Mouse (Mus musculus): ENCODE results near the gene Hist2h2ac. TPM values are rescaled to one million over a fixed set of nuclear protein-coding genes. Genes with fewer than 3 reads are reported as not detected.
A peak's percentile ranks its signal among the peaks of the same experiment; 100 is the strongest.
"Not testable (repeated sequence)": the region's sequence is repeated elsewhere in the genome, so short reads cannot be mapped to it uniquely, and the experiment has no call there.

Gene Hist2h2ac
- total and polyA plus RNA-seq, 3 experiments: 2.6 to 928 (median 45.7) TPM

GRCm38 (mm10) chr3:96175251-96175650 lies 45.4 kb downstream of the Hist2h2ac start:
- Histone ChIP-seq H3K4me1 (ENCODE audit: insufficient read depth, low read depth, low read length) (peaks cover 44% of the 10 kb centered on the region), H3K27me3 (ENCODE audit: insufficient read depth, low read length) (no peaks in the 10 kb centered on the region), H3K36me3 (replicated peaks) (peaks cover 62% of the 10 kb centered on the region), H3K9me3 (replicated peaks) (no peaks in the 10 kb centered on the region), H3K4me3 (ENCODE audit: low read depth, low read length) (no peak overlapping the region; the same call in 1 of the 2 replicates)
- DNase-seq (ENCODE audit: low spot score) (no peak), ATAC-seq (ENCODE audit: extremely low read depth, insufficient number of reproducible peaks, low FRiP score, poor library complexity, severe bottlenecking) (no peak)
- no peak for TF ChIP-seq GATA1 (IDR thresholded peaks at IDR 0.05; ENCODE audit: borderline replicate concordance, low read length)
- TF ChIP-seq TAL1 (conservative IDR thresholded peaks at IDR 0.05; ENCODE audit: low read depth, low read length): no peak
- TF ChIP-seq CTCF (IDR thresholded peaks at IDR 0.05; ENCODE audit: low read depth, low read length): no peak
- TF ChIP-seq POLR2AphosphoS5 (IDR thresholded peaks at IDR 0.05; ENCODE audit: insufficient replicate concordance, low read depth, low read length): no peak
- TF ChIP-seq GATA2 (IDR thresholded peaks at IDR 0.05; ENCODE audit: borderline replicate concordance, low read depth, low read length): no peak

- not testable (repeated sequence) for DNase-seq (ENCODE audit: low spot score); ATAC-seq (ENCODE audit: extremely low read depth, insufficient number of reproducible peaks, low FRiP score, poor library complexity, severe bottlenecking); H3K9me3 ChIP-seq (replicated peaks); H3K27me3 ChIP-seq (ENCODE audit: insufficient read depth, low read length)
- peaks cover 67% of the 10 kb centered on the region for H3K36me3 ChIP-seq (replicated peaks)
- H3K4me1 ChIP-seq (ENCODE audit: insufficient read depth, low read depth, low read length): peaks cover 51% of the 10 kb centered on the region
- H3K4me3 ChIP-seq (ENCODE audit: low read depth, low read length): peak overlapping the region; percentile 71
Observed at GRCm38 (mm10) chr3:96174042-96174441, 46.6 kb downstream of the Hist2h2ac start.

- TF ChIP-seq TAL1 (conservative IDR thresholded peaks at IDR 0.05; ENCODE audit: low read depth, low read length) (no peak), GATA2 (IDR thresholded peaks at IDR 0.05; ENCODE audit: borderline replicate concordance, low read depth, low read length) (no peak), POLR2AphosphoS5 (IDR thresholded peaks at IDR 0.05; ENCODE audit: insufficient replicate concordance, low read depth, low read length) (no peak), GATA1 (IDR thresholded peaks at IDR 0.05; ENCODE audit: borderline replicate concordance, low read length) (no peak), CTCF (IDR thresholded peaks at IDR 0.05; ENCODE audit: low read depth, low read length) (no peak)
Observed at GRCm38 (mm10) chr3:96173185-96173584, 47.5 kb downstream of the Hist2h2ac start.

GRCm38 (mm10) chr3:96172197-96173178 lies 48.2 kb downstream of the Hist2h2ac start, which contains the start of gene Sf3b4:
TSS of gene Sf3b4 (plus strand) at chr3:96172332.
- H3K9me3 ChIP-seq (replicated peaks): no peaks in the 10 kb centered on the region
- H3K4me1 ChIP-seq (ENCODE audit: insufficient read depth, low read depth, low read length): peaks cover 54% of the 10 kb centered on the region
- DNase-seq (ENCODE audit: low spot score) (peak; percentile 78), ATAC-seq (ENCODE audit: extremely low read depth, insufficient number of reproducible peaks, low FRiP score, poor library complexity, severe bottlenecking) (peak; percentile 74)
- H3K27me3 ChIP-seq (ENCODE audit: insufficient read depth, low read length): no peaks in the 10 kb centered on the region
- TF ChIP-seq GATA2 (IDR thresholded peaks at IDR 0.05; ENCODE audit: borderline replicate concordance, low read depth, low read length) (no peak), POLR2AphosphoS5 (IDR thresholded peaks at IDR 0.05; ENCODE audit: insufficient replicate concordance, low read depth, low read length) (no peak), CTCF (IDR thresholded peaks at IDR 0.05; ENCODE audit: low read depth, low read length) (no peak), GATA1 (IDR thresholded peaks at IDR 0.05; ENCODE audit: borderline replicate concordance, low read length) (no peak), TAL1 (conservative IDR thresholded peaks at IDR 0.05; ENCODE audit: low read depth, low read length) (no peak)
- peaks cover 64% of the 10 kb centered on the region for H3K36me3 ChIP-seq (replicated peaks)
- H3K4me3 ChIP-seq (ENCODE audit: low read depth, low read length): peak within 1 kb of the TSS; percentile 94

More at GRCm38 (mm10) chr3:96173185-96173584, 47.5 kb downstream of the Hist2h2ac start:
- DNase-seq (ENCODE audit: low spot score): no peak
- Histone ChIP-seq H3K4me1 (ENCODE audit: insufficient read depth, low read depth, low read length) (peaks cover 54% of the 10 kb centered on the region), H3K27me3 (ENCODE audit: insufficient read depth, low read length) (no peaks in the 10 kb centered on the region), H3K4me3 (ENCODE audit: low read depth, low read length) (peak overlapping the region; percentile 94), H3K9me3 (replicated peaks) (no peaks in the 10 kb centered on the region), H3K36me3 (replicated peaks) (peaks cover 67% of the 10 kb centered on the region)
- no peak for ATAC-seq (ENCODE audit: extremely low read depth, insufficient number of reproducible peaks, low FRiP score, poor library complexity, severe bottlenecking)

- H3K4me3 ChIP-seq (ENCODE audit: low read depth, low read length): peak overlapping the region; percentile 94
- H3K9me3 ChIP-seq (replicated peaks): no peaks in the 10 kb centered on the region
- ATAC-seq (ENCODE audit: extremely low read depth, insufficient number of reproducible peaks, low FRiP score, poor library complexity, severe bottlenecking) (no peak; the same call in 1 of the 2 replicates), DNase-seq (ENCODE audit: low spot score) (no peak)
- no peak for TF ChIP-seq GATA1 (IDR thresholded peaks at IDR 0.05; ENCODE audit: borderline replicate concordance, low read length)
- no peak for TF ChIP-seq TAL1 (conservative IDR thresholded peaks at IDR 0.05; ENCODE audit: low read depth, low read length)
- TF ChIP-seq CTCF (IDR thresholded peaks at IDR 0.05; ENCODE audit: low read depth, low read length): no peak
- TF ChIP-seq GATA2 (IDR thresholded peaks at IDR 0.05; ENCODE audit: borderline replicate concordance, low read depth, low read length): no peak
- no peak for TF ChIP-seq POLR2AphosphoS5 (IDR thresholded peaks at IDR 0.05; ENCODE audit: insufficient replicate concordance, low read depth, low read length)
- H3K27me3 ChIP-seq (ENCODE audit: insufficient read depth, low read length): no peaks in the 10 kb centered on the region
- peaks cover 59% of the 10 kb centered on the region for H3K36me3 ChIP-seq (replicated peaks)
- peaks cover 53% of the 10 kb centered on the region for H3K4me1 ChIP-seq (ENCODE audit: insufficient read depth, low read depth, low read length)
Observed at GRCm38 (mm10) chr3:96171583-96172196, 49.0 kb downstream of the Hist2h2ac start.

- DNase-seq (ENCODE audit: low spot score): no peak
- Histone ChIP-seq H3K9me3 (replicated peaks) (no peaks in the 10 kb centered on the region), H3K27me3 (ENCODE audit: insufficient read depth, low read length) (no peaks in the 10 kb centered on the region), H3K4me3 (ENCODE audit: low read depth, low read length) (peak overlapping the region; percentile 94), H3K4me1 (ENCODE audit: insufficient read depth, low read depth, low read length) (peaks cover 47% of the 10 kb centered on the region), H3K36me3 (replicated peaks) (peaks cover 53% of the 10 kb centered on the region)
- no peak for ATAC-seq (ENCODE audit: extremely low read depth, insufficient number of reproducible peaks, low FRiP score, poor library complexity, severe bottlenecking)
- TF ChIP-seq GATA1 (IDR thresholded peaks at IDR 0.05; ENCODE audit: borderline replicate concordance, low read length): no peak
- TF ChIP-seq TAL1 (conservative IDR thresholded peaks at IDR 0.05; ENCODE audit: low read depth, low read length): no peak
- TF ChIP-seq POLR2AphosphoS5 (IDR thresholded peaks at IDR 0.05; ENCODE audit: insufficient replicate concordance, low read depth, low read length): no peak
- no peak for TF ChIP-seq CTCF (IDR thresholded peaks at IDR 0.05; ENCODE audit: low read depth, low read length)
- no peak for TF ChIP-seq GATA2 (IDR thresholded peaks at IDR 0.05; ENCODE audit: borderline replicate concordance, low read depth, low read length)
Observed at GRCm38 (mm10) chr3:96170976-96171545, 49.6 kb downstream of the Hist2h2ac start.

Other genes with a start within 250 kb of the Hist2h2ac start
- gene Plekho1, start 224.9 kb downstream of the Hist2h2ac start, total RNA-seq (2014; fragmentation: Nextera tagmentation): 9.7 and 23.3 TPM in 2 replicates
- 4.2 and 5.7 TPM in 2 replicates for gene Plekho1, start 224.9 kb downstream of the Hist2h2ac start, total RNA-seq (2017)
- gene Plekho1, start 224.9 kb downstream of the Hist2h2ac start, polyA plus RNA-seq (2012): 10.9 and 14.1 TPM in 2 replicates
- 19.8 and 28.7 TPM in 2 replicates for gene Vps45, start 162.4 kb downstream of the Hist2h2ac start, total RNA-seq (2014; fragmentation: Nextera tagmentation)
- gene Vps45, start 162.4 kb downstream of the Hist2h2ac start, total RNA-seq (2017): 16.1 and 21.4 TPM in 2 replicates
- 6.1 and 6.7 TPM in 2 replicates for gene Vps45, start 162.4 kb downstream of the Hist2h2ac start, polyA plus RNA-seq (2012)
- 10.1 and 17.4 TPM in 2 replicates for gene Otud7b, start 116.4 kb downstream of the Hist2h2ac start, total RNA-seq (2014; fragmentation: Nextera tagmentation)
- 21.7 and 22.1 TPM in 2 replicates for gene Otud7b, start 116.4 kb downstream of the Hist2h2ac start, total RNA-seq (2017)
- 11.3 and 11.8 TPM in 2 replicates for gene Otud7b, start 116.4 kb downstream of the Hist2h2ac start, polyA plus RNA-seq (2012)
- gene Mtmr11, start 58.9 kb downstream of the Hist2h2ac start, total RNA-seq (2014; fragmentation: Nextera tagmentation): 5.7 TPM in 1 of 2 replicates, not detected in the other
- 2.7 and 3.5 TPM in 2 replicates for gene Mtmr11, start 58.9 kb downstream of the Hist2h2ac start, total RNA-seq (2017)
- gene Mtmr11, start 58.9 kb downstream of the Hist2h2ac start, polyA plus RNA-seq (2012): not detected in 2 replicates
- 138 and 179 TPM in 2 replicates for gene Sf3b4, start 48.5 kb downstream of the Hist2h2ac start, total RNA-seq (2014; fragmentation: Nextera tagmentation)
- gene Sf3b4, start 48.5 kb downstream of the Hist2h2ac start, total RNA-seq (2017): 24.8 and 29.3 TPM in 2 replicates
- 724 and 955 TPM in 2 replicates for gene Sf3b4, start 48.5 kb downstream of the Hist2h2ac start, polyA plus RNA-seq (2012)
- gene Sv2a, start 39.7 kb downstream of the Hist2h2ac start, total RNA-seq (2014; fragmentation: Nextera tagmentation): 0.45 TPM in 1 of 2 replicates, not detected in the other
- 0.11 and 0.23 TPM in 2 replicates for gene Sv2a, start 39.7 kb downstream of the Hist2h2ac start, total RNA-seq (2017)
- 0.07 and 0.12 TPM in 2 replicates for gene Sv2a, start 39.7 kb downstream of the Hist2h2ac start, polyA plus RNA-seq (2012)
- 19.6 and 19.8 TPM in 2 replicates for gene Bola1, start 1.2 kb downstream of the Hist2h2ac start, total RNA-seq (2014; fragmentation: Nextera tagmentation)
- 48.2 and 60.6 TPM in 2 replicates for gene Bola1, start 1.2 kb downstream of the Hist2h2ac start, total RNA-seq (2017)
- gene Bola1, start 1.2 kb downstream of the Hist2h2ac start, polyA plus RNA-seq (2012): 115 and 144 TPM in 2 replicates
- gene Hist2h2ab, start 1.0 kb downstream of the Hist2h2ac start, total RNA-seq (2014; fragmentation: Nextera tagmentation): 38.7 and 50.5 TPM in 2 replicates
- gene Hist2h2ab, start 1.0 kb downstream of the Hist2h2ac start, total RNA-seq (2017): 435 and 467 TPM in 2 replicates
- gene Hist2h2ab, start 1.0 kb downstream of the Hist2h2ac start, polyA plus RNA-seq (2012): 0.14 and 1.2 TPM in 2 replicates
- gene Hist2h2be, start 239 bp upstream of the Hist2h2ac start, total RNA-seq (2014; fragmentation: Nextera tagmentation): 2.7 and 4.9 TPM in 2 replicates
- 2.5 TPM in 2 replicates for gene Hist2h2be, start 239 bp upstream of the Hist2h2ac start, total RNA-seq (2017)
- 0.24 and 0.33 TPM in 2 replicates for gene Hist2h2be, start 239 bp upstream of the Hist2h2ac start, polyA plus RNA-seq (2012)
- gene Hist2h3c2, start 18.2 kb upstream of the Hist2h2ac start, total RNA-seq (2014; fragmentation: Nextera tagmentation): 847 and 1,420 TPM in 2 replicates
- gene Hist2h3c2, start 18.2 kb upstream of the Hist2h2ac start, total RNA-seq (2017): 558 and 938 TPM in 2 replicates
- gene Hist2h3c2, start 18.2 kb upstream of the Hist2h2ac start, polyA plus RNA-seq (2012): 27.5 and 91.2 TPM in 2 replicates
- 830 and 1,341 TPM in 2 replicates for gene Hist2h2aa2, start 19.4 kb upstream of the Hist2h2ac start, total RNA-seq (2014; fragmentation: Nextera tagmentation)
- 2,156 and 4,637 TPM in 2 replicates for gene Hist2h2aa2, start 19.4 kb upstream of the Hist2h2ac start, total RNA-seq (2017)
- gene Hist2h2aa2, start 19.4 kb upstream of the Hist2h2ac start, polyA plus RNA-seq (2012): 39.6 and 169 TPM in 2 replicates
- gene Hist2h2aa1, start 24.6 kb upstream of the Hist2h2ac start, total RNA-seq (2014; fragmentation: Nextera tagmentation): 124 and 563 TPM in 2 replicates
- gene Hist2h2aa1, start 24.6 kb upstream of the Hist2h2ac start, total RNA-seq (2017): 3,915 and 5,191 TPM in 2 replicates
- 0.79 and 7.3 TPM in 2 replicates for gene Hist2h2aa1, start 24.6 kb upstream of the Hist2h2ac start, polyA plus RNA-seq (2012)
- 21.7 and 42.6 TPM in 2 replicates for gene Hist2h3c1, start 25.8 kb upstream of the Hist2h2ac start, total RNA-seq (2014; fragmentation: Nextera tagmentation)
- gene Hist2h3c1, start 25.8 kb upstream of the Hist2h2ac start, total RNA-seq (2017): 9.1 and 9.9 TPM in 2 replicates
- gene Hist2h3c1, start 25.8 kb upstream of the Hist2h2ac start, polyA plus RNA-seq (2012): not detected in 2 replicates
- gene Hist2h4, start 42.4 kb upstream of the Hist2h2ac start, total RNA-seq (2014; fragmentation: Nextera tagmentation): 490 and 543 TPM in 2 replicates
- 66.6 and 93.8 TPM in 2 replicates for gene Hist2h4, start 42.4 kb upstream of the Hist2h2ac start, total RNA-seq (2017)
- gene Hist2h4, start 42.4 kb upstream of the Hist2h2ac start, polyA plus RNA-seq (2012): 1.8 and 9.3 TPM in 2 replicates
- gene Hist2h3b, start 47.8 kb upstream of the Hist2h2ac start, total RNA-seq (2014; fragmentation: Nextera tagmentation): 2,573 and 2,582 TPM in 2 replicates
- 465 and 1,341 TPM in 2 replicates for gene Hist2h3b, start 47.8 kb upstream of the Hist2h2ac start, total RNA-seq (2017)
- gene Hist2h3b, start 47.8 kb upstream of the Hist2h2ac start, polyA plus RNA-seq (2012): 16.2 and 95.7 TPM in 2 replicates
- gene Hist2h2bb, start 48.9 kb upstream of the Hist2h2ac start, total RNA-seq (2014; fragmentation: Nextera tagmentation): 2,071 and 2,480 TPM in 2 replicates
- gene Hist2h2bb, start 48.9 kb upstream of the Hist2h2ac start, total RNA-seq (2017): 8,098 and 8,372 TPM in 2 replicates
- 0.29 and 0.75 TPM in 2 replicates for gene Hist2h2bb, start 48.9 kb upstream of the Hist2h2ac start, polyA plus RNA-seq (2012)
- 0.53 TPM in 1 of 2 replicates, not detected in the other for gene Fcgr1, start 73.1 kb upstream of the Hist2h2ac start, total RNA-seq (2014; fragmentation: Nextera tagmentation)
- gene Fcgr1, start 73.1 kb upstream of the Hist2h2ac start, total RNA-seq (2017): 0.12 and 0.16 TPM in 2 replicates
- gene Fcgr1, start 73.1 kb upstream of the Hist2h2ac start, polyA plus RNA-seq (2012): not detected in 2 replicates
- gene BC107364, start 231.4 kb upstream of the Hist2h2ac start, total RNA-seq (2014; fragmentation: Nextera tagmentation): not detected in 2 replicates
- gene BC107364, start 231.4 kb upstream of the Hist2h2ac start, total RNA-seq (2017): 0.27 TPM in 1 of 2 replicates, not detected in the other
- gene BC107364, start 231.4 kb upstream of the Hist2h2ac start, polyA plus RNA-seq (2012): not detected in 2 replicates